Mouse (Mus musculus): ENCODE measurements around the gene Cypt12. TPM values are rescaled to one million over a fixed set of nuclear protein-coding genes. Genes with fewer than 3 reads are reported as not detected.

The Cypt12 gene
- not detected for total RNA-seq (2021)
- long read RNA-seq, experiment 1: 0 reads
- long read RNA-seq, experiment 2: 0 reads

DNA sequence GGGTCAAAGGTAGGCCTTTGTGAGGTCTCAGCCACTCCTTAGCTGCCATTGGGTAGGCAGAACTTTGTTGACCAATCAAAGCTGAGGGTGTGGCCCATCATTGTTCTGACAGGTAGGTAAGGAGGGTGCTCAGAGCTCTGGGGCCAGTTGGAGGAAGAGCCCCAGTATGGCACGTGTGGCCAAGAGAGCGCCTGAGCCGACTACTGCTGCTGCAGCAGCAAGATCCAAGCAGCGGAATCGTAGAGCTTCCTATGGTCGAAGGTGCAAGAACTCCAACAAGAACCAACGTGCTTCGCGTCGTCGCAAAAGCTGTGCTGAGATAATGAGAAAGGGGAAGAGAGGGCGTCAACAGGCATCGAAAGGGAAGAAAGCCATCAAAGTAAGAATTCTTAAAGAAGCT, at the start of gene Cypt12:
Gene Cypt12, plus strand, starts transcription at position 112 of the 400 bp plus-strand sequence.
- DNase-seq (ENCODE audit: low spot score in 2 of 2): no peak

DNA sequence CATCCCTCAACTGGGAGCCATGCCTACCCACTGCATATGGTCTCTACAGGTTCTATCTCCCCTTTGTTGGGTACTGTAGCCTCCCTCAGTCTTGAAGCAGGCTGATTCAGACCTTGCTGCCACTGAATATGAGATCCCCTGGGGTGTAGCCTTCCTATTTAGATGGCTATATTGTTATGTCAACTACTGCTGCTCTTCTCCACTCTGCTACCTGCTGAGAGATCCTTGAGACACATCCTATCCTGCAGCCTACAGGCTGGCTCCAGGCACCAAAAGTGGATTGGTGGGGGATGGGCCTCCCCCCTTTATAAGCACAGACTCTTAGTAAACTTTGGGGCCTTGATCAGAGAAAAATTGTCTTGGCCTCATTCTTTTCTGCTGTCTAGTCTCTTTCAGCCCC, 34.4 kb upstream of the Cypt12 start:
- no peak for DNase-seq (ENCODE audit: low spot score in 2 of 2)

DNA sequence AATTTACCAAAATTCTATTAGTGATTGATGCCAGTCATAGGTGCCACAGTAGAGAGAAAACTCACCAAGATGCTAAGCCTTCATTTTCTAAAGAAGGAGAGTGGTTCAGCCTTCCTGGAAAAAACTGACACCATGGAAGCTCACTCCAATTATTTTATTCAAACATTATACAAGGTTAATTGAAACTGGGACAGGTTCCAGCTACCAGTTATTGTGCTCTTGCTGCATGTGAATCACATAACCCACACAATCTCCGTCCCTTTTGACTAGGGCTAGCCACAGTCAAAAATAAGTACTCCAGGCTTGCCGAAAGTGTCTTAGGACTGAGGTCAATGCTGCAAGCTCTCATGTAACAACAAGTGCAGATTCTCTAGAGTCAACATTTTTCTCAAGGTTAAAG, 8.0 kb upstream of the Cypt12 start:
- DNase-seq (ENCODE audit: low spot score in 2 of 2): no peak

All from gastrocnemius, postnatal 4 days (tissue).